Mouse (Mus musculus): ENCODE results near the gene Dcbld2. TPM values are rescaled to one million over a fixed set of nuclear protein-coding genes. Genes with fewer than 3 reads are reported as not detected.

The Dcbld2 gene
- polyA plus RNA-seq, 1 experiment, result 3.4 TPM

GRCm38 (mm10) chr16:58394156-58394555, 14.1 kb upstream of the Dcbld2 start:
- Histone ChIP-seq H3K4me1 (replicated peaks; ENCODE audit: control insufficient read depth, insufficient read depth, low read length) (no peaks in the 10 kb centered on the region), H3K27ac (ENCODE audit: control insufficient read depth, insufficient read depth, low read length) (no peak overlapping the region), H3K4me3 (ENCODE audit: control insufficient read depth, insufficient read depth, low read length) (no peak overlapping the region), H3K27me3 (ENCODE audit: control insufficient read depth, insufficient read depth, low read length) (no peaks in the 10 kb centered on the region), H3K36me3 (ENCODE audit: control insufficient read depth, insufficient read depth, low read length) (no peaks in the 10 kb centered on the region)
- no peak for DNase-seq
- TF ChIP-seq POLR2A (IDR thresholded peaks at IDR 0.05; ENCODE audit: control insufficient read depth, extremely low read depth, insufficient read depth, low read length, poor library complexity), result no peak
- TF ChIP-seq CTCF (IDR thresholded peaks at IDR 0.05; ENCODE audit: borderline replicate concordance, control insufficient read depth, extremely low read depth, insufficient read depth, low read length, poor library complexity), result no peak
- 88% methylated on average over 5 of the region's 5 CpGs for WGBS

GRCm38 (mm10) chr16:58398604-58399003, 9.6 kb upstream of the Dcbld2 start:
- Histone ChIP-seq H3K4me1 (replicated peaks; ENCODE audit: control insufficient read depth, insufficient read depth, low read length) (no peaks in the 10 kb centered on the region), H3K27ac (ENCODE audit: control insufficient read depth, insufficient read depth, low read length) (no peak overlapping the region), H3K27me3 (ENCODE audit: control insufficient read depth, insufficient read depth, low read length) (no peaks in the 10 kb centered on the region), H3K36me3 (ENCODE audit: control insufficient read depth, insufficient read depth, low read length) (no peaks in the 10 kb centered on the region), H3K4me3 (ENCODE audit: control insufficient read depth, insufficient read depth, low read length) (no peak overlapping the region)
- TF ChIP-seq POLR2A (IDR thresholded peaks at IDR 0.05; ENCODE audit: control insufficient read depth, extremely low read depth, insufficient read depth, low read length, poor library complexity) (no peak), CTCF (IDR thresholded peaks at IDR 0.05; ENCODE audit: borderline replicate concordance, control insufficient read depth, extremely low read depth, insufficient read depth, low read length, poor library complexity) (no peak)
- DNase-seq, result no peak
- 88% methylated on average over 3 of the region's 3 CpGs for WGBS

DNA sequence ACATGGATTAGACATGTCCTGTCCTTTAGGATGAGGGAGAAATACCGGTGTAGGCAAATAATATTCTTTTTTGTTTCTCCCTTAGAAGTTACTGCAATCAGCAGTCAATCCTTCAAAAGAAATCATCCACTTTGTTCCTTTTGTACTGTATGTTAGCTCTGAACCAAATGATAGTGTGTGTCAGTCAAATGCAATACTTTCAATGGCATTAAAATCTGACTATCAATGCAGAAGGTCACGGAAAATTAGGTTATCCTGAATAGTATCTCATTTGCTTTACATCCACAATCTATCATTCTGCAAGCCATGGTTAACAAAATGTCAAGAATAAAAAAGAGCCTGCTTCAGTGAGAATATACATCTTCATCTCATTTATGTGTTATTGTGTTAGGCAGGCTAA, 7.2 kb upstream of the Dcbld2 start:
- Histone ChIP-seq H3K4me1 (replicated peaks; ENCODE audit: control insufficient read depth, insufficient read depth, low read length) (no peaks in the 10 kb centered on the region), H3K27ac (ENCODE audit: control insufficient read depth, insufficient read depth, low read length) (no peak overlapping the region), H3K36me3 (ENCODE audit: control insufficient read depth, insufficient read depth, low read length) (no peaks in the 10 kb centered on the region), H3K27me3 (ENCODE audit: control insufficient read depth, insufficient read depth, low read length) (no peaks in the 10 kb centered on the region), H3K4me3 (ENCODE audit: control insufficient read depth, insufficient read depth, low read length) (no peak overlapping the region)
- DNase-seq, result no peak
- WGBS, result 97% methylated on average over 2 of the region's 2 CpGs
- no peak for TF ChIP-seq POLR2A (IDR thresholded peaks at IDR 0.05; ENCODE audit: control insufficient read depth, extremely low read depth, insufficient read depth, low read length, poor library complexity)
- TF ChIP-seq CTCF (IDR thresholded peaks at IDR 0.05; ENCODE audit: borderline replicate concordance, control insufficient read depth, extremely low read depth, insufficient read depth, low read length, poor library complexity), result no peak

DNA sequence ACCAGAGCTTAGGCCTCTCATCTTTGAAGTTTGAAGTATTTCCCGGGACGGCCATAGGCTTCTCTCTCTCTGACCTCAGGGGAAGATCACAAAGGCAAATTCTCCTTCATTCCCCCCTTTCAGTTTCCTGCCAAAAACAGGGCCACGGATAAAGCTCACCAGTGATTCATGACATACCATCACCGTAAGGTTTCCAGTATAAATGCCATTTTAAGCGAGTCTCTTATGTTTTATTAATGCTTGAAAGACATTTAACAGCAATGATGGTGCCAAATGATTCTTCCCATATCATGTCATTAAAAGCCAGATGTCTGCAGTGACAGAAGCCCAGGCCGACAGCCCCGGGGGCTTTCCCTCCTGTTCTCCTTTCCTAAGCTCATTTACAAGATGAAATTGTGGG, 3.6 kb upstream of the Dcbld2 start:
- WGBS, result 75% methylated on average over 7 of the region's 7 CpGs
- TF ChIP-seq CTCF (IDR thresholded peaks at IDR 0.05; ENCODE audit: borderline replicate concordance, control insufficient read depth, extremely low read depth, insufficient read depth, low read length, poor library complexity) (no peak), POLR2A (IDR thresholded peaks at IDR 0.05; ENCODE audit: control insufficient read depth, extremely low read depth, insufficient read depth, low read length, poor library complexity) (no peak)
- Histone ChIP-seq H3K4me1 (replicated peaks; ENCODE audit: control insufficient read depth, insufficient read depth, low read length) (peaks cover 5% of the 10 kb centered on the region), H3K27me3 (ENCODE audit: control insufficient read depth, insufficient read depth, low read length) (peaks cover 6% of the 10 kb centered on the region), H3K4me3 (ENCODE audit: control insufficient read depth, insufficient read depth, low read length) (no peak overlapping the region), H3K27ac (ENCODE audit: control insufficient read depth, insufficient read depth, low read length) (no peak overlapping the region), H3K36me3 (ENCODE audit: control insufficient read depth, insufficient read depth, low read length) (no peaks in the 10 kb centered on the region)
- DNase-seq, result no peak

GRCm38 (mm10) chr16:58405271-58405670, 3.0 kb upstream of the Dcbld2 start:
- no peaks in the 10 kb centered on the region for H3K36me3 ChIP-seq (ENCODE audit: control insufficient read depth, insufficient read depth, low read length)
- no peak overlapping the region for H3K27ac ChIP-seq (ENCODE audit: control insufficient read depth, insufficient read depth, low read length)
- WGBS, result 86% methylated on average over 4 of the region's 4 CpGs

DNA sequence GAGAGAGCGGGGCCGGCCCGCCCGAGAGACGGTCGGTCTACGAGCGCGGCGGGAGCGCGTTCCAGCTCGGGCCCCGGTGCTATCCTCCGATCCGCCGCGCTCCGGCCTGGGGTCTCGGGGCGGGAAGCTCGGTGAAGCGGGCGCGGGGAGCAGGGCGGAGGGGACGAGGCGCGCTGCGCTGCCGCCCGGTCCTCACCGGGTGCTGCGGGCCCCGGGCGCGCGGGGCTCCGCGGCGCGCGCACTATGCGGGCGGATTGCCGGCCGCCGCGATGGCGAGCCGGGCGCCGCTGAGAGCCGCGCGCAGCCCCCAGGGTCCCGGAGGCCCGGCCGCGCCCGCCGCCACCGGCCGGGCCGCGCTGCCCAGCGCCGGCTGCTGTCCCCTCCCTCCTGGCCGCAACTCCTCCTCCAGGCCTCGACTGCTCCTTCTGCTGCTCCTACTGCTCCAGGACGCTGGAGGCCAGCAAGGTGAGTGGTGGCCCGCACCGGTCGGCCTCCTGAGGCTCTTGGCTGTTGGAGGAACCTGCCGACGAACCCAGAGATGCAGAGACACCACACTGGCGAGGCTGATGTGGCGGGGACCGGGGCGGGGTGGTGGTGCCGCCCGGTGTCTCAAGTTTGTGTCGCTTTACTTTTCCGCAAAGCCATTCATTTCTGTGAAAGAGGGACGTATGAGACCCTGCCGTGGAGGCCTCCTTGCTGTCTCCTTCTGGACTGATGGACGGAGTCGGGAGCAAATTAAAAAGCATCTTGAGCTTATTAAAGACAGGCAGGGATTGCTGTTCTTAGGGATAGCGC, 441 bp downstream of the Dcbld2 start:
- H3K27ac ChIP-seq (ENCODE audit: control insufficient read depth, insufficient read depth, low read length), result no peak overlapping the region
- peaks cover 6% of the 10 kb centered on the region for H3K27me3 ChIP-seq (ENCODE audit: control insufficient read depth, insufficient read depth, low read length)
- 8% methylated on average over 89 of the region's 89 CpGs for WGBS
- no peaks in the 10 kb centered on the region for H3K36me3 ChIP-seq (ENCODE audit: control insufficient read depth, insufficient read depth, low read length)
- peak overlapping the region; percentile 46 for H3K4me3 ChIP-seq (ENCODE audit: control insufficient read depth, insufficient read depth, low read length)
- no peak for TF ChIP-seq POLR2A (IDR thresholded peaks at IDR 0.05; ENCODE audit: control insufficient read depth, extremely low read depth, insufficient read depth, low read length, poor library complexity)
- no peak for TF ChIP-seq CTCF (IDR thresholded peaks at IDR 0.05; ENCODE audit: borderline replicate concordance, control insufficient read depth, extremely low read depth, insufficient read depth, low read length, poor library complexity)
- peak; percentile 5 for DNase-seq
- H3K4me1 ChIP-seq (replicated peaks; ENCODE audit: control insufficient read depth, insufficient read depth, low read length), result peaks cover 5% of the 10 kb centered on the region

More at GRCm38 (mm10) chr16:58405271-58405670, 3.0 kb upstream of the Dcbld2 start:
- H3K4me1 ChIP-seq (replicated peaks; ENCODE audit: control insufficient read depth, insufficient read depth, low read length), result peaks cover 5% of the 10 kb centered on the region
- DNase-seq, result no peak
- TF ChIP-seq CTCF (IDR thresholded peaks at IDR 0.05; ENCODE audit: borderline replicate concordance, control insufficient read depth, extremely low read depth, insufficient read depth, low read length, poor library complexity) (no peak), POLR2A (IDR thresholded peaks at IDR 0.05; ENCODE audit: control insufficient read depth, extremely low read depth, insufficient read depth, low read length, poor library complexity) (no peak)
- H3K4me3 ChIP-seq (ENCODE audit: control insufficient read depth, insufficient read depth, low read length), result no peak overlapping the region
- H3K27me3 ChIP-seq (ENCODE audit: control insufficient read depth, insufficient read depth, low read length), result peaks cover 6% of the 10 kb centered on the region

All from thymus, adult 2 months (tissue).